Mouse (Mus musculus) ovary, postnatal 10 days (tissue): ENCODE results near the gene Zmat3.

Experiments
- DNase-seq: peaks from one replicate; pipeline ENCODE4 v3.0.0; 2022; ENCODE audit warnings: low spot score

Zmat3 gene

GRCm38 (mm10) chr3:32365546-32366245 is at the start of gene Zmat3:
Zmat3 (minus strand) TSS chr3:32366014.
- peak; percentile 61 for DNase-seq

- DNase-seq: no peak
Observed at GRCm38 (mm10) chr3:32414381-32414780, 48.6 kb upstream of the Zmat3 start.

GRCm38 (mm10) chr3:32412502-32413044 is 46.8 kb upstream of the Zmat3 start:
- DNase-seq: no peak

DNA sequence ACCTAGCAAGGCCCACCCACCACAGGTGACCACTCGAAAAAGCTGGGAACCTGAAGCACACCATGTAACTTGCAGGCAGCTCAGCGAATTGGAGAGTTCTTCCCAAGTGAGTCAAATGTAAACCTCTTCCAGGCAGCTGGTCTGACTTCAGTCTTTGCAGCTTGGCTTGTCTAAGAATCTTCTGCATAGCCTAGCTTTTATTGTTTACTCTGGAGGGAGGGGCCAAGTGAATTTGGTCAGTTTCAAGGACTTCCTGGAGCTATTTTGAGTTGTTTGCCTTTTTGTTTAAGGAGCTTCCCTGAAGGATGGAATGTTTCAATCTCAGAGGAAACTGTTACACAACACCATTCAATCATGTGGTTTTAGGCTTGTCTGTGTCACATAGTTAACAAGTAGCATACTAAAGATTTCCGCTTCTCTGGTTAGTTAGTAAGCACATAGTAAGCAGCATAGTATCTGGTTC is 43.0 kb upstream of the Zmat3 start:
- DNase-seq: no peak

GRCm38 (mm10) chr3:32406804-32407203 is 41.0 kb upstream of the Zmat3 start:
- no peak for DNase-seq

GRCm38 (mm10) chr3:32405699-32406098 is 39.9 kb upstream of the Zmat3 start:
- no peak for DNase-seq

GRCm38 (mm10) chr3:32402990-32403885 is 37.4 kb upstream of the Zmat3 start:
- DNase-seq: no peak

- DNase-seq: no peak
Observed at GRCm38 (mm10) chr3:32401591-32401990, 35.8 kb upstream of the Zmat3 start.

DNA sequence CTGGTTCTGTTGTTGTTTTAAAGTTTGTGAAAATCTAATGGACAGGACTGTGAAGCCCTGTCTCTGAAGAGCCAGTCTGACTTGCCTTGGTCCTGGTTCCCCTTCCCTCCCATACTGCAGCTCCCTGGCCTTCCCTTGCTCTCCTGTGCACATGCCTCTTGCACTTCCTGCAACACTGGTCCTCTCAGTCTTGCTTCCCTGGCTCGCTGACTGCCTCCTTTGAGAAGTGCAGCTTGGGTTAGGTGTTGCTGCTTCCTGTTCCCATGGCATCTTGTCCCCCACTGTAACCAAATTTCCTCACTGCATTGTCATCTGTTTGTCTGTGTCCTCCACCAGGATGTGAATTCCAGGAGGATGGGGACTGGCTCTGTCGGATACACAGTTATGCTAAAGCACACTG is 34.1 kb upstream of the Zmat3 start:
- DNase-seq: no peak

GRCm38 (mm10) chr3:32399381-32399780 is 33.6 kb upstream of the Zmat3 start:
- DNase-seq: no peak

GRCm38 (mm10) chr3:32398623-32399022 is 32.8 kb upstream of the Zmat3 start:
- DNase-seq: no peak

GRCm38 (mm10) chr3:32398175-32398538 is 32.3 kb upstream of the Zmat3 start:
- DNase-seq: no peak

DNA sequence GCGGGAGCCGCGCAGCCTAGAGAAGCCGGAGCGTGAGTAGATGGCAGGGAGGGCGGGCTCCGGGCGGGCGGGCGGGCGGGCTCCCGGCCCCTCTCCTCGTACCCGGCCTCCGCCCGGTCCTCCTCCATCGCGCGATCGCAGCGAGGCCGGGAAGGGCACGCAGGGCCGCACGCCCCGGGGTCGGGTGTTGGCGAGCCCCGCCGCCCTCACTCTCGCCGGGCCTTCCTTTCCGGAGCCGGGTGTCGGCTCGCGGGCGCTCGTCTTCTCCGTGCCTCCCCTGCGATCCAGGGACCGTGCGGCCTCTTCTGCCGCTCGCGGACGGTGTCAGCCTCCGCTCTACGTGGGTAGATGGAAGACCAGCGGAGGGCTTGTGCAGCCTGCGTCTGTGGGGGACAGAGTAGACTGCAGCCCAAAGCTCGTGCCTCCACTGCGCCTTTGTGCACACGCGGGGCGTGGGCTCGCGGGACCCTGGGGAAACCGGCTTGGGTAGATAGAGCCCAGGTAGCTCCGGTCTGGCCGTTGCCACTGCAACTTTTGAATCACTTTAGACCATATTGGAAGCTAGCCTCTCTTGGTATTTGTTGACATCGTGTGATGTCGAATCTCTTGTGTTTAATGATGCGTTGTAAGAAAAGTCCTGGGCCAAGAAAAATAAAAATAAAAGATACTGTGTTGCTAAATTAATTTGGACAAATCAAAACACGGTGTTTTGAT is 31.8 kb upstream of the Zmat3 start, which contains the start of gene Pik3ca:
Gene Pik3ca, plus strand, starts transcription at position 211 of the 714 bp plus-strand sequence.
- DNase-seq: peak; percentile 28

DNA sequence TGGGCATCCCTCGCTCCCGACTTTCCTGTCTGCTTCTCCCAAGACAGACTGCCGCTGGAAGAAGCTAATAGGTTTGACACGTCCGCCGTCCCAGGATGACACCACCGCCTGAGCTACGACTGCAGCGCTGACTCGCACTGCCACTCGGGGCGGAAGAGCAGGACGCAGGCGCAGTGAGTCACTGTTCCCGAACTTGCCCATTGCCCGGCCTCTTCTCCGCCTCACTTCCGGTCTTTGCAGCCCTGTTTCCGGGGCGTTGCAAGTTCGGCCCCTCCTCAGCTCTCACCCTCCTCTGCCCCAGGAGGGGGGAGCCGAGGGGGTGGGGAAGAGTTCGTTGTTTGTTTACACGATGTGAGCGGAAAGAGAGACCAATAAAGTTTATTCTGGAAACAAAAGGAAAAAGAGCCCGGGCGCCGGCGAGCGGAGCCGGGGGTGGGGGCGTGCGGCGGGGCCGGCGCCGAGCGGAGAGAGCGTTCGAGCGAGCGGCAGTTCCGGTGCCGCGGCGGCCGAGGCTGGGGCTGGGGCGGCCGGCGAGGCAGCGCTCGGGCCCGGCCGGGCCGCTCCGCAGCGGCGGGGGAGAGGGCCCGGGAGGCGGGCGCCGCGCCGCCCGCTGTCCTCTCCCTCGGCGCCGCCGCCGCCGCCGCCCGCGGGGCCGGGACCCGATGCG is 31.1 kb upstream of the Zmat3 start:
- DNase-seq: peak; percentile 81

- DNase-seq: peak; percentile 14
Observed at GRCm38 (mm10) chr3:32395771-32396551, 30.1 kb upstream of the Zmat3 start.

DNA sequence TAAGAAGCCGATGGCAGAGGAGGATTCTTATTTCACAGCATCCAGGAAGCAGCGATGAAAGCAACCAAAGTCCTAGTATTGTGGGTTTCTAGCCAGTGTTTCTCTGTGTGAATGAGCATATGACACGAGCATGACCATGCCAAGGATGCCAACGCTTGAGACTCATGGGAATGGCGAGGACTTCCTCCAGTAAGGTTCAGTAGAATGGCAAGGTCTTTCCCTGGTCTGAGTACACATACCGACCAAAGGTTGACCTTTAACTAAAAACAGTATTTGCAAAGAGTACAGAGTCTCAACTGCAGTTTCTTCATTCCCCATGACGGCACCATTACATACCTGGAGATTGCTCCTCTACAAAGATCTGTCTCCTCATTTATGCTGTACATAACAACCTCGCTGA is 28.2 kb upstream of the Zmat3 start:
- DNase-seq: no peak

DNA sequence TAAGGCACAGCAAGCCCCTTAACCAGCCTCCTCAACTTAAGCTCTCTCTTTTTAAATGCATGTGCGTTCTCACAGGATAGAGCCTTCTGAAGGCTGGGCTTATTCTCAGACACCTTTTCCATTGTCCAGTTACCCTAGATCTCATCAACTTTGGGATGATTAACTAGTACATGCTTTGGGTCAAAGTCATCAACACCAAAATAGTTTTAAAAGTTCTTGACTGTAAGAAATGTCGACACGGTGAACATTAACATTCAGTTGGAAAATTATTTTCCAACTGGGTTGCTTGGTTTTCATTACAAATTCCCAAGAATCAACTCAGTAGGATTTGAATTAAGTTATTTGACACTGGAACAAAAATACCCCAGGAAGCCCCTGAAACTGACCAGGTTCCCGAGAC is 27.0 kb upstream of the Zmat3 start:
- DNase-seq: no peak

- DNase-seq: no peak
Observed at GRCm38 (mm10) chr3:32381556-32381955, 15.7 kb upstream of the Zmat3 start.

GRCm38 (mm10) chr3:32379891-32380290 is 14.1 kb upstream of the Zmat3 start:
- DNase-seq: no peak

GRCm38 (mm10) chr3:32373236-32373635 is 7.4 kb upstream of the Zmat3 start:
- DNase-seq: no peak

GRCm38 (mm10) chr3:32372470-32372869 is 6.7 kb upstream of the Zmat3 start:
- no peak for DNase-seq
